Mouse (Mus musculus) hindbrain, embryonic 14.5 days (tissue): ENCODE data around the gene Loxl1. TPM values are rescaled to one million over a fixed set of nuclear protein-coding genes. Genes with fewer than 3 reads are reported as not detected.
"Not testable (repeated sequence)": the region's sequence is repeated elsewhere in the genome, so short reads cannot be mapped to it uniquely, and the experiment has no call there.

Source experiments
- ATAC-seq: fragments of 200-750 bp; cut with Nextera tagmentation; 2 replicates; pipeline ENCODE4 v1.8.0; 2017; ENCODE audit warnings: moderate number of reproducible peaks, mild to moderate bottlenecking, moderate TSS enrichment, moderate library complexity; ENCODE audit not compliant: low FRiP score
- DNase-seq: peaks from one replicate; pipeline ENCODE4 v3.0.0-alpha.2; 2015; ENCODE audit warnings: low spot score
- H3K27ac ChIP-seq: fragments of 300-500 bp; sonication (generic); 2 replicates; pipeline ENCODE4 v1.5.1; 2014; ENCODE audit warnings: mild to moderate bottlenecking, moderate library complexity
- H3K27me3 ChIP-seq: fragments of 300-500 bp; sonication (generic); 2 replicates; pipeline ENCODE4 v1.6.1; 2014; ENCODE audit warnings: mild to moderate bottlenecking, low read length, mixed read lengths; ENCODE audit not compliant: control insufficient read depth, insufficient read depth
- H3K36me3 ChIP-seq: fragments of 300-500 bp; sonication (generic); replicated peaks from 2 replicates; pipeline ENCODE4 v1.6.1; 2014; ENCODE audit not compliant: control insufficient read depth, insufficient read depth
- H3K4me1 ChIP-seq: fragments of 300-500 bp; sonication (generic); replicated peaks from 2 replicates; pipeline ENCODE4 v1.6.1; 2014; ENCODE audit warnings: antibody characterized with exemption, low read length, mixed read lengths; ENCODE audit not compliant: control insufficient read depth, insufficient read depth
- H3K4me2 ChIP-seq: fragments of 300-500 bp; sonication (generic); replicated peaks from 2 replicates; pipeline ENCODE4 v1.6.1; 2014; ENCODE audit warnings: mild to moderate bottlenecking, moderate library complexity
- H3K4me3 ChIP-seq: fragments of 300-500 bp; sonication (generic); replicated peaks from 2 replicates; pipeline ENCODE4 v1.5.1; 2014; ENCODE audit warnings: mild to moderate bottlenecking, low read length
- H3K9ac ChIP-seq: fragments of 300-500 bp; sonication (generic); 2 replicates; pipeline ENCODE4 v1.6.1; 2014
- H3K9me3 ChIP-seq: fragments of 300-500 bp; sonication (generic); 2 replicates; pipeline ENCODE4 v1.6.1; 2016; ENCODE audit warnings: low read length; ENCODE audit not compliant: control insufficient read depth
- WGBS: fragments of 180-500 bp; shearing (Covaris S2); extraction: QIAGEN DNeasy Blood & Tissue Kit; methylation state at CpG from one replicate; pipeline ENCODE4 v1.1.7; 2014; 5-methylcytosine and 5-hydroxymethylcytosine counted together
- polyA plus RNA-seq: library from polyadenylated mRNA; unstranded; fragments of >200 nt; fragmentation: Nextera tagmentation; extraction: Ambion mirVana; gene quantifications from 2 replicates; pipeline ENCODE4 v1.2.1, GENCODE M21; 2014

The Loxl1 gene
- polyA plus RNA-seq, 1 experiment from 2014 or later, result 9.6 TPM

GRCm38 (mm10) chr9:58267046-58267445, 45.9 kb downstream of the Loxl1 start:
- 68% methylated on average over 3 of the region's 3 CpGs for WGBS

DNA sequence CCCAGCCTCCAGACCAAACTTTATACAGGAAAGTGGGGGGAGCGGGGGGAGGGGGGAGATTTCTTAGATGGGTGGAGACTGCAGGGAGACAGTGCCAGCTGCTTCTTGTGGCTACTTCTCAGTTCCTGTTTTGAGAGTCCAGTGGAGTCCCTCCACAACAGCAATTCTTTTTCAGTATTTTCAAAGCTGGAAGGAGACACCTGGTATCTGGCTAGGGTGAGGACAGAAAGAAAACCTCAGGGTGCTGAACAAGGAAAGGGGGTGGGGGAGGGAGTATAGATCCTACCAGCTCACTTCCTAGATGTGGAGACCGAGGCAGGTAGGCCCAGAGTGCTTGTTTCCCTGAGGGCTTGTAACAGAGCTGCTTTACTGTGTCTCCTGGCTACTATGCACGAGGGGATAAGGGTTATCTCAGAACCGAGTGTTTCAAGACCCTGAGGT, 46.4 kb downstream of the Loxl1 start:
- Histone ChIP-seq H3K9me3 (no peaks in the 10 kb centered on the region), H3K27me3 (no peaks in the 10 kb centered on the region), H3K36me3 (peaks cover 20% of the 10 kb centered on the region), H3K4me3 (no peak overlapping the region), H3K4me1 (no peaks in the 10 kb centered on the region), H3K4me2 (no peak overlapping the region), H3K27ac (peak overlapping the region; percentile 16; the same call in 1 of the 2 replicates), H3K9ac (no peak overlapping the region)
- no peak for DNase-seq
- 45% methylated on average over 4 of the region's 4 CpGs for WGBS
- ATAC-seq, result no peak

More at GRCm38 (mm10) chr9:58267046-58267445, 45.9 kb downstream of the Loxl1 start:
- Histone ChIP-seq H3K4me1 (no peaks in the 10 kb centered on the region), H3K9me3 (no peaks in the 10 kb centered on the region), H3K9ac (no peak overlapping the region), H3K27ac (peak overlapping the region; percentile 16; the same call in 1 of the 2 replicates), H3K4me2 (no peak overlapping the region), H3K36me3 (peaks cover 16% of the 10 kb centered on the region), H3K27me3 (no peaks in the 10 kb centered on the region), H3K4me3 (no peak overlapping the region)
- no peak for ATAC-seq
- no peak for DNase-seq

GRCm38 (mm10) chr9:58265368-58265767, 47.6 kb downstream of the Loxl1 start:
- Histone ChIP-seq H3K4me1 (no peaks in the 10 kb centered on the region), H3K27me3 (no peaks in the 10 kb centered on the region), H3K4me2 (no peak overlapping the region), H3K9ac (no peak overlapping the region), H3K36me3 (peaks cover 29% of the 10 kb centered on the region), H3K9me3 (no peaks in the 10 kb centered on the region), H3K4me3 (no peak overlapping the region), H3K27ac (no peak overlapping the region)
- DNase-seq (no peak), ATAC-seq (no peak)
- WGBS, result 90% methylated on average over 3 of the region's 3 CpGs

DNA sequence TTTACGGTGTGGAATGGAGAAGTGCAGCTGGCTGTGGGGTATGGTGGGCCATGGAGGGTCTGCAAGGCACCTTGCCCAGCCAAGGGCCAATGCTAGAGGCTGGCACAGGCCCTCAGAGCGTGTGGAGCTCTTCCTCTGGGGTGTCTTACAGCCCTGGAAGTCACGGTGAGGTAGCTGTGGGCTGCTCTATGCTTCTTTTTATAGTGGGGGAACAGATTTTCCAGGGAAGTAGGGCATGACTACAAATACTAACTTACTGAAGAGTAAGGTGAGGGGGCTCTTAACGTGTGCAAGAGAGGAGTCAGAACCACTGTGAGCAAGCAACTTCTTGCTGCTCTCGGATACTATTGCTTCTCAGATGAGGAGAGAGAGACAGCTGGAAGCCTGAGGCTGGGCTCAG, 50.5 kb downstream of the Loxl1 start:
- ATAC-seq, result no peak
- no peak overlapping the region for H3K27ac ChIP-seq
- H3K9ac ChIP-seq, result no peak overlapping the region
- no peaks in the 10 kb centered on the region for H3K27me3 ChIP-seq
- peaks cover 56% of the 10 kb centered on the region for H3K36me3 ChIP-seq
- DNase-seq, result no peak
- no peaks in the 10 kb centered on the region for H3K9me3 ChIP-seq
- no peak overlapping the region for H3K4me2 ChIP-seq
- WGBS, result 90% methylated on average over 5 of the region's 5 CpGs
- no peak overlapping the region for H3K4me3 ChIP-seq
- H3K4me1 ChIP-seq, result no peaks in the 10 kb centered on the region

- Histone ChIP-seq H3K27me3 (no peaks in the 10 kb centered on the region), H3K9me3 (no peaks in the 10 kb centered on the region), H3K27ac (no peak overlapping the region), H3K9ac (no peak overlapping the region), H3K36me3 (peaks cover 52% of the 10 kb centered on the region), H3K4me1 (peaks cover 7% of the 10 kb centered on the region; the same call in 1 of the 2 replicates), H3K4me2 (no peak overlapping the region), H3K4me3 (no peak overlapping the region)
- WGBS, result 96% methylated on average over 10 of the region's 10 CpGs
- no peak for ATAC-seq
- no peak for DNase-seq
These were observed 57.0 kb downstream of the Loxl1 start for GRCm38 (mm10) chr9:58255704-58256685.

- no peak for DNase-seq
- 60% methylated on average over 2 of the region's 2 CpGs for WGBS
- Histone ChIP-seq H3K4me1 (peaks cover 7% of the 10 kb centered on the region), H3K27ac (no peak overlapping the region), H3K9me3 (no peaks in the 10 kb centered on the region), H3K4me3 (no peak overlapping the region), H3K9ac (no peak overlapping the region), H3K4me2 (no peak overlapping the region), H3K27me3 (no peaks in the 10 kb centered on the region), H3K36me3 (peaks cover 45% of the 10 kb centered on the region)
- ATAC-seq, result no peak
These were observed 57.9 kb downstream of the Loxl1 start for GRCm38 (mm10) chr9:58255105-58255504.

- peaks cover 11% of the 10 kb centered on the region for H3K4me1 ChIP-seq
- not testable (repeated sequence) for H3K9me3 ChIP-seq, DNase-seq, ATAC-seq, H3K27me3 ChIP-seq
- H3K27ac ChIP-seq, result peak overlapping the region; percentile 80
- H3K9ac ChIP-seq, result peak overlapping the region; percentile 93
- peaks cover 33% of the 10 kb centered on the region for H3K36me3 ChIP-seq
- 67% methylated on average over 5 of the region's 5 CpGs for WGBS
- peak overlapping the region; percentile 86 for H3K4me3 ChIP-seq
- H3K4me2 ChIP-seq, result peak overlapping the region; percentile 71
These were observed 59.2 kb downstream of the Loxl1 start for GRCm38 (mm10) chr9:58253805-58254122.

- under 1% methylated on average over 31 of the region's 31 CpGs for WGBS
These were observed 59.8 kb downstream of the Loxl1 start, which contains the start of gene Stoml1 for GRCm38 (mm10) chr9:58253033-58253804. Gene Stoml1, plus strand, starts transcription at chr9:58253164.

GRCm38 (mm10) chr9:58250730-58251129, 62.3 kb downstream of the Loxl1 start:
- not testable (repeated sequence) for H3K27me3 ChIP-seq, H3K4me3 ChIP-seq
- WGBS, result 90% methylated on average over 1 of the region's 1 CpGs

More at GRCm38 (mm10) chr9:58253033-58253804, 59.8 kb downstream of the Loxl1 start, which contains the start of gene Stoml1:
- H3K4me2 ChIP-seq, result peak within 1 kb of the TSS; percentile 71
- DNase-seq, result peak; percentile 92
- peaks cover 28% of the 10 kb centered on the region for H3K36me3 ChIP-seq
- H3K27ac ChIP-seq, result peak within 1 kb of the TSS; percentile 80
- ATAC-seq, result peak; percentile 96
- no peaks in the 10 kb centered on the region for H3K27me3 ChIP-seq
- peak within 1 kb of the TSS; percentile 93 for H3K9ac ChIP-seq
- H3K4me3 ChIP-seq, result peak within 1 kb of the TSS; percentile 86
- peaks cover 11% of the 10 kb centered on the region for H3K4me1 ChIP-seq
- no peaks in the 10 kb centered on the region for H3K9me3 ChIP-seq

More at GRCm38 (mm10) chr9:58250730-58251129, 62.3 kb downstream of the Loxl1 start:
- not testable (repeated sequence) for H3K9ac ChIP-seq, H3K4me2 ChIP-seq, H3K36me3 ChIP-seq, H3K27ac ChIP-seq, H3K9me3 ChIP-seq, ATAC-seq, DNase-seq
- peaks cover 21% of the 10 kb centered on the region for H3K4me1 ChIP-seq
